Mouse (Mus musculus): Measurements from ENCODE around the gene Rasgrp2. TPM values are rescaled to one million over a fixed set of nuclear protein-coding genes. Genes with fewer than 3 reads are reported as not detected.

The Rasgrp2 gene
- total and polyA plus RNA-seq, 2 experiments from 2014 or later: 150 to 170 TPM

DNA sequence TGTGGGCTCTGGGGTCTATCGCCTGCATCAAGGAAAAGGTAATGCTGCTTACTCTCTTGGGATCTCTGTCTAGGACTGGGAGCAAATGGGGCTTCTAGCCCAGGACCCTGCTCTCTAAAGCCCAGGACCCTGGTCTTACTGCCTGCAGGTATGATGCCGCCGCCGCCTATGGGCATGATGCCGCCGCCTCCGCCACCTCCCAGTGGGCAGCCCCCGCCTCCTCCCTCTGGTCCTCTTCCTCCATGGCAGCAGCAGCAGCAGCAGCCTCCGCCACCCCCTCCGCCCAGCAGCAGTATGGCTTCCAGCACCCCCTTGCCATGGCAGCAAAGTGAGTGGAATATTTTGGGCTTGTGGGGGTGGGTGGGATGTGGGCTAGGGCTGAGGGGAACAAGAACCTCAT, 24.6 kb upstream of the Rasgrp2 start:
- Histone ChIP-seq H3K27me3 (ENCODE audit: insufficient read depth, low read length) (no peaks in the 10 kb centered on the region), H3K4me2 (ENCODE audit: low read depth) (no peak overlapping the region), H3K9ac (no peak overlapping the region), H3K27ac (ENCODE audit: low read depth, low read length) (no peak overlapping the region), H3K9me3 (ENCODE audit: low read length) (no peaks in the 10 kb centered on the region), H3K36me3 (ENCODE audit: insufficient read depth) (peaks cover 78% of the 10 kb centered on the region), H3K4me1 (ENCODE audit: insufficient read depth) (no peaks in the 10 kb centered on the region), H3K4me3 (ENCODE audit: low read depth, low read length) (no peak overlapping the region)
- WGBS: 98% methylated on average over 10 of the region's 10 CpGs
- ATAC-seq (no peak), DNase-seq (no peak)
- no peak for TF ChIP-seq CTCF (IDR thresholded peaks at IDR 0.05; ENCODE audit: low read depth)

DNA sequence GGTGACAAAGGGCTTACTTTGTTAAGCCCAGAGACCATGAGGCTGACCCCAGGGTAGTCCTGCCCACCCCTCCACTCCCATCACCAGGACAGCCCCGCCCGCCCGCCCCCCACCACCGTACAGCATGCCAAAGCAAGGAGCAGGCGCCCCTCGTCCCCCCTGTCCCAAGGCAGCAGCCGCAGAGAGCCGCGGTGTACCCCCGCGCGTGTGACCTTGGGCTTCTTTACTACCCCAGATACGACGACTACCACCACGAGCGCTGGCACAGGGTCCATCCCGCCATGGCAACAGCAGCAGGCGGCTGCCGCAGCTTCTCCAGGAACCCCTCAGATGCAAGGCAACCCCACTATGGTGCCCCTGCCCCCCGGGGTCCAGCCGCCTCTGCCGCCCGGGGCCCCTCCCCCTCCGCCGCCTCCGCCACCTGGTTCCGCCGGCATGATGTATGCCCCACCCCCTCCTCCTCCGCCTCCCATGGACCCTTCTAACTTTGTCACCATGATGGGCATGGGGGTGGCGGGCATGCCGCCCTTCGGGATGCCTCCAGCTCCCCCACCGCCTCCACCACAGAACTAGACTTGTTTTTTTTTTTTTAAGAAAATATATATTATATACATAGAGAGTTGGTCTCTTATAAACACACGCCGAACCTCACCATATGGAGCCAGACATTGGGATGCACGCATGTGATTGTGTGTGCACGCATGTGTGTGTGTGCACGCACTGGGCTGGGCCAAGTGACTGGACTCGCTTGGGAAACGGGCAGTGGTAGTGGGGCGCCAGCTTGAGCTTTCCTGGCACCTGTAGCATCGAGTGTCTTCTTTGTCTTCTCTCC, 23.5 kb upstream of the Rasgrp2 start:
- H3K36me3 ChIP-seq (ENCODE audit: insufficient read depth): peaks cover 70% of the 10 kb centered on the region
- H3K27me3 ChIP-seq (ENCODE audit: insufficient read depth, low read length): no peaks in the 10 kb centered on the region
- no peak overlapping the region for H3K9ac ChIP-seq
- WGBS: 89% methylated on average over 41 of the region's 42 CpGs
- DNase-seq (no peak), ATAC-seq (no peak)
- no peaks in the 10 kb centered on the region for H3K9me3 ChIP-seq (ENCODE audit: low read length)
- no peaks in the 10 kb centered on the region for H3K4me1 ChIP-seq (ENCODE audit: insufficient read depth)
- H3K4me3 ChIP-seq (ENCODE audit: low read depth, low read length): no peak overlapping the region
- no peak overlapping the region for H3K4me2 ChIP-seq (ENCODE audit: low read depth)
- TF ChIP-seq CTCF (IDR thresholded peaks at IDR 0.05; ENCODE audit: low read depth): no peak
- H3K27ac ChIP-seq (ENCODE audit: low read depth, low read length): no peak overlapping the region

GRCm38 (mm10) chr19:6376255-6376564, 22.9 kb upstream of the Rasgrp2 start:
- Histone ChIP-seq H3K4me3 (ENCODE audit: low read depth, low read length) (no peak overlapping the region), H3K27me3 (ENCODE audit: insufficient read depth, low read length) (no peaks in the 10 kb centered on the region), H3K4me2 (ENCODE audit: low read depth) (no peak overlapping the region), H3K9me3 (ENCODE audit: low read length) (no peaks in the 10 kb centered on the region), H3K27ac (ENCODE audit: low read depth, low read length) (no peak overlapping the region), H3K36me3 (ENCODE audit: insufficient read depth) (peaks cover 64% of the 10 kb centered on the region), H3K4me1 (ENCODE audit: insufficient read depth) (no peaks in the 10 kb centered on the region), H3K9ac (no peak overlapping the region)
- peak; percentile 50 for DNase-seq
- ATAC-seq: no peak
- peak; percentile 74 for TF ChIP-seq CTCF (IDR thresholded peaks at IDR 0.05; ENCODE audit: low read depth)
- WGBS: 71% methylated on average over 14 of the region's 14 CpGs

DNA sequence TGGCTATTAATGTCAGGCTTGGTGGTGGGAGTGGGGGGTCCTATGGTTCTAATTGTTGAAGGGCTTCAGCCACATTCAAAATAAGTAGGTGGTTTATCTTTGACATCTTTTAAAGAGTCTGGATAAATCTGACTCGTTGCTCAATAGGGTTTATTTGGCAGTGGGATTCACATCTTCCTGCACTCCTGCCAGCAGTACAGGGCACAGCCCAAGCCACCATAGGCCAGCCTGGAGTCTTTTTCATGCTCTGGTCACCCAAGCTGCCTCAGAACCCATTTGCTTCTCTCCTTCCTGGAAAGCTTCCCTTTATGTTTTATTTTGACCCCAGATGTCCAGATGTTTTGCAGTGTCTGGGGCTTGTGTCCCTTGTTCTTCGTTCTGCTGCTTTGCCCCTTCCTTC, 22.5 kb upstream of the Rasgrp2 start:
- H3K27ac ChIP-seq (ENCODE audit: low read depth, low read length): no peak overlapping the region
- no peak for TF ChIP-seq CTCF (IDR thresholded peaks at IDR 0.05; ENCODE audit: low read depth)
- WGBS: 74% methylated on average over 2 of the region's 2 CpGs

DNA sequence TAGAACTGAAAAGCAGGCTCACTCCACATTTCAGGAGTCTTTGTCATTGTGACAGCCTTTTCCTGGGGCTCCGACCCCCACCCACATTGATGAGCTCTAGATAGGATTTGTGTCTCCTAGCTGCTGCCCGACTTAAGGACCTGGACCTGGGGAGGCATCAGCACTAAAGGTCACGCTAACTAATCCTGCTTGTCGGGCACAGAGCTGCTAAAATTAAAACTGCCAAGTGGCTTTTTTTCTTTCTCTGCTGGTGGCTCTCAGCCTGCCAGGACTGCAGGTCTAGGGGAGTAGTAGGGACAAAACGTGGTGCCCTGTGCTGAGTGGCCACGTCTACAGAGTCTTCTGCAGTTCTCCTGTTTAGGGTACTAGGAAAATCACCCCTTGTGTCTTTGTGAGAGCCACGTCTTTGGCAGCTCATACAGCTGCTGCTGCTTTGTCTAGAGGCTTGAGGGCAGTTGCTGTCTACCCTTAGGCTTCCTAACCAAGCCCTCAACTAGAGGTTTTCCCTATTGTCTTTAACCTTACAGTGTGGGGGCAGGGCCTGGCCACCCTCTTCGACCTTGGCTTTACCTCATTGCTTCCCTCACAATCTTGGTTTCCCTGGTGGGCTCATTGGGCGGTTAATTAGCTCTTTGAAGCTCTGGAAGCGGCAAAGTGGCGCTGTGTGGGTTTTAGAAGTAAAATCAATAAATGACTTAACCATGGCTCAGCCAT, 21.7 kb upstream of the Rasgrp2 start:
- H3K36me3 ChIP-seq (ENCODE audit: insufficient read depth): peaks cover 52% of the 10 kb centered on the region
- ATAC-seq (no peak), DNase-seq (no peak)
- H3K4me1 ChIP-seq (ENCODE audit: insufficient read depth): no peaks in the 10 kb centered on the region
- no peak for TF ChIP-seq CTCF (IDR thresholded peaks at IDR 0.05; ENCODE audit: low read depth)
- H3K27me3 ChIP-seq (ENCODE audit: insufficient read depth, low read length): no peaks in the 10 kb centered on the region
- no peak overlapping the region for H3K4me2 ChIP-seq (ENCODE audit: low read depth)
- no peak overlapping the region for H3K4me3 ChIP-seq (ENCODE audit: low read depth, low read length)
- H3K9ac ChIP-seq: no peak overlapping the region
- no peaks in the 10 kb centered on the region for H3K9me3 ChIP-seq (ENCODE audit: low read length)
- H3K27ac ChIP-seq (ENCODE audit: low read depth, low read length): peak overlapping the region; percentile 29; the same call in 1 of the 2 replicates
- WGBS: 43% methylated on average over 11 of the region's 11 CpGs

More for the DNA sequence above, 22.5 kb upstream of the Rasgrp2 start:
- no peaks in the 10 kb centered on the region for H3K4me1 ChIP-seq (ENCODE audit: insufficient read depth)
- no peak overlapping the region for H3K4me3 ChIP-seq (ENCODE audit: low read depth, low read length)
- H3K9me3 ChIP-seq (ENCODE audit: low read length): no peaks in the 10 kb centered on the region
- DNase-seq: no peak
- ATAC-seq: no peak
- H3K4me2 ChIP-seq (ENCODE audit: low read depth): no peak overlapping the region
- H3K36me3 ChIP-seq (ENCODE audit: insufficient read depth): peaks cover 60% of the 10 kb centered on the region
- H3K27me3 ChIP-seq (ENCODE audit: insufficient read depth, low read length): no peaks in the 10 kb centered on the region
- H3K9ac ChIP-seq: no peak overlapping the region

- H3K9ac ChIP-seq: no peak overlapping the region
- peak; percentile 26 for DNase-seq
- H3K4me1 ChIP-seq (ENCODE audit: insufficient read depth): no peaks in the 10 kb centered on the region
- no peaks in the 10 kb centered on the region for H3K27me3 ChIP-seq (ENCODE audit: insufficient read depth, low read length)
- WGBS: 94% methylated on average over 9 of the region's 9 CpGs
- no peak overlapping the region for H3K4me2 ChIP-seq (ENCODE audit: low read depth)
- peaks cover 22% of the 10 kb centered on the region for H3K36me3 ChIP-seq (ENCODE audit: insufficient read depth)
- TF ChIP-seq CTCF (IDR thresholded peaks at IDR 0.05; ENCODE audit: low read depth): no peak
- no peak overlapping the region for H3K27ac ChIP-seq (ENCODE audit: low read depth, low read length)
- 0 out of 2 replicates have a peak, but pooled peaks have one; percentile 15 for ATAC-seq
- no peak overlapping the region for H3K4me3 ChIP-seq (ENCODE audit: low read depth, low read length)
- H3K9me3 ChIP-seq (ENCODE audit: low read length): no peaks in the 10 kb centered on the region
Measured at GRCm38 (mm10) chr19:6380411-6381166, 18.6 kb upstream of the Rasgrp2 start.

Data from forebrain, postnatal 0 days (tissue).